Mouse (Mus musculus) ES-E14 (cell line): ENCODE results near the gene Mycl. TPM values are rescaled to one million over a fixed set of nuclear protein-coding genes. Genes with fewer than 3 reads are reported as not detected.
A peak's percentile ranks its signal among the peaks of the same experiment; 100 is the strongest.

Source experiments
- DNase-seq: peaks from one replicate; pipeline ENCODE4 v3.0.0-alpha.2; 2013; ENCODE audit warnings: low read depth, low spot score
- H3K27ac ChIP-seq: 2 replicates; pipeline ENCODE4 v1.5.1; 2012; ENCODE audit warnings: low read depth, mild to moderate bottlenecking, low read length, moderate library complexity, mixed read lengths; ENCODE audit not compliant: poor library complexity, insufficient read depth, severe bottlenecking
- H3K36me3 ChIP-seq: 2 replicates; pipeline ENCODE4 v1.6.1; 2012; ENCODE audit warnings: mild to moderate bottlenecking, low read length, moderate library complexity, mixed read lengths; ENCODE audit not compliant: control insufficient read depth, poor library complexity, insufficient read depth, severe bottlenecking
- H3K4me1 ChIP-seq, 2 experiments: fragments of 150-350 bp in 1 of 2; sonication (generic) in 1 of 2; 2 replicates each; pipeline ENCODE4 v1.6.1; 2012; ENCODE audit warnings: low read length in 2 of 2, mild to moderate bottlenecking in 1 of 2, mixed read lengths in 1 of 2; ENCODE audit not compliant: control insufficient read depth in 2 of 2, insufficient read depth in 2 of 2, poor library complexity in 1 of 2
- H3K4me3 ChIP-seq, 2 experiments: fragments of 150-350 bp in 1 of 2; sonication (generic) in 1 of 2; 2 replicates each; pipeline ENCODE4 v1.5.1; 2012; ENCODE audit warnings: low read length in 2 of 2, low read depth in 1 of 2, mild to moderate bottlenecking in 1 of 2, mixed read lengths in 1 of 2; ENCODE audit not compliant: insufficient read depth in 1 of 2, poor library complexity in 1 of 2, severe bottlenecking in 1 of 2
- H3K9ac ChIP-seq: 2 replicates; pipeline ENCODE4 v1.6.1; 2012; ENCODE audit warnings: low read depth, mild to moderate bottlenecking, low read length, mixed read lengths; ENCODE audit not compliant: poor library complexity, insufficient read depth, severe bottlenecking
- H3K9me3 ChIP-seq: fragments of 150-350 bp; sonication (generic); 2 replicates; pipeline ENCODE4 v1.6.1; 2012; ENCODE audit warnings: low read depth, mild to moderate bottlenecking, low read length; ENCODE audit not compliant: control insufficient read depth, insufficient read depth
- CHD2 ChIP-seq: IDR thresholded peaks from 2 replicates; pipeline ENCODE4 v1.6.1; 2014; ENCODE audit warnings: mild to moderate bottlenecking, low read depth, low read length, inconsistent platforms
- HCFC1 ChIP-seq: IDR thresholded peaks from 2 replicates; pipeline ENCODE4 v1.6.1; 2012; ENCODE audit warnings: low read length, inconsistent platforms, borderline replicate concordance; ENCODE audit not compliant: insufficient read depth
- MAFK ChIP-seq: IDR thresholded peaks from 2 replicates; pipeline ENCODE4 v1.6.1; 2014; ENCODE audit warnings: mild to moderate bottlenecking, low read depth, low read length, inconsistent platforms; ENCODE audit not compliant: insufficient read depth
- ZC3H11A ChIP-seq: IDR thresholded peaks from 2 replicates; pipeline ENCODE4 v1.6.1; 2012; ENCODE audit warnings: low read depth, mild to moderate bottlenecking, inconsistent platforms, low read length, borderline replicate concordance
- ZNF384 ChIP-seq: IDR thresholded peaks from 2 replicates; pipeline ENCODE4 v1.6.1; 2012; ENCODE audit warnings: low read depth, low read length, inconsistent platforms
- in situ Hi-C, 2 experiments: fragments of 600-800 bp; cut with MboI; formaldehyde crosslinking; loops; one replicate each; pipeline ENCODE4 v1.15.1; 2025; ENCODE audit warnings: low sequenced_read_pairs in 2 of 2, inconsistent platforms in 1 of 2; ENCODE audit not compliant: unreplicated experiment in 2 of 2
- total RNA-seq: library from RNA; depleted of rRNA; stranded (reverse); fragments of 300-350 nt; gene quantifications from 2 replicates; pipeline ENCODE4 v1.2.3, GENCODE M21; 2012; rRNA removed

Gene Mycl
- total RNA-seq, 1 experiment: 7.3 TPM

- no peak overlapping the region for H3K27ac ChIP-seq
- H3K9me3 ChIP-seq: no peaks in the 10 kb centered on the region
- H3K9ac ChIP-seq: no peak overlapping the region
- TF ChIP-seq HCFC1 (no peak), MAFK (no peak), ZC3H11A (no peak), ZNF384 (no peak), CHD2 (no peak)
- in situ Hi-C loops: no loop called here
- peaks cover 0 to 8% of the 10 kb centered on the region in 2 experiments; a peak in 1 of 4 replicates for H3K4me1 ChIP-seq
- DNase-seq: no peak
- peaks cover 41% of the 10 kb centered on the region for H3K36me3 ChIP-seq
- H3K4me3 ChIP-seq: no peak overlapping the region
These were observed 50.8 kb downstream of the Mycl start for GRCm38 (mm10) chr4:123046300-123046699.

GRCm38 (mm10) chr4:123050681-123051211 lies 55.3 kb downstream of the Mycl start:
- H3K4me3 ChIP-seq: no peak overlapping the region
- peak overlapping the region; percentile 15; the same call in 1 of the 2 replicates for H3K27ac ChIP-seq
- peaks cover 54% of the 10 kb centered on the region for H3K36me3 ChIP-seq
- DNase-seq: no peak
- no peaks in the 10 kb centered on the region for H3K9me3 ChIP-seq
- peaks cover 0 to 6% of the 10 kb centered on the region in 2 experiments; a peak in 1 of 4 replicates for H3K4me1 ChIP-seq
- in situ Hi-C loops: no loop called here
- TF ChIP-seq HCFC1: no peak
- no peak for TF ChIP-seq MAFK
- H3K9ac ChIP-seq: no peak overlapping the region

Other genes with a start within 250 kb of the Mycl start
- 34.9 and 43.3 TPM in 2 replicates for gene Ppt1, start 159.4 kb upstream of the Mycl start, total RNA-seq
- 89.4 and 130 TPM in 2 replicates for gene Cap1, start 109.6 kb upstream of the Mycl start, total RNA-seq
- 3.7 and 4.3 TPM in 2 replicates for gene Mfsd2a, start 34.5 kb upstream of the Mycl start, total RNA-seq
- gene Trit1, start 20.9 kb downstream of the Mycl start, total RNA-seq: 17.1 and 19.1 TPM in 2 replicates
- 7.2 and 9.2 TPM in 2 replicates for gene Bmp8b, start 109.5 kb downstream of the Mycl start, total RNA-seq
- 2.8 TPM in 2 replicates for gene Oxct2b, start 120.6 kb downstream of the Mycl start, total RNA-seq
- 77.1 and 81.6 TPM in 2 replicates for gene Ppie, start 144.3 kb downstream of the Mycl start, total RNA-seq
- 0.67 and 0.79 TPM in 2 replicates for gene Hpcal4, start 187.6 kb downstream of the Mycl start, total RNA-seq
- gene Nt5c1a, start 205.9 kb downstream of the Mycl start, total RNA-seq: not detected in 2 replicates
- gene Heyl, start 237.9 kb downstream of the Mycl start, total RNA-seq: not detected in 2 replicates